Mouse (Mus musculus) urinary bladder, adult 2 months (tissue): ENCODE measurements around the gene Gm43517. TPM values are rescaled to one million over a fixed set of nuclear protein-coding genes. Genes with fewer than 3 reads are reported as not detected.

ENCODE experiments used
- DNase-seq: peaks from one replicate; pipeline ENCODE4 v3.0.0; 2022; ENCODE audit warnings: low spot score
- polyA plus RNA-seq: library from polyadenylated mRNA; depleted of rRNA; stranded (reverse); fragments of >200 nt; gene quantifications from 2 replicates; pipeline ENCODE4 v1.2.3, GENCODE M21; 2012; rRNA removed

The Gm43517 gene
- polyA plus RNA-seq, result not detected in 2 replicates

GRCm38 (mm10) chr12:49384876-49385630 lies at the start of gene Gm43517:
TSS of gene Gm43517 (plus strand) at chr12:49385174.
- no peak for DNase-seq

- no peak for DNase-seq
Measured at GRCm38 (mm10) chr12:49349697-49350096, 35.3 kb upstream of the Gm43517 start.

- DNase-seq, result no peak
Measured at GRCm38 (mm10) chr12:49368931-49369330, 16.0 kb upstream of the Gm43517 start.

- no peak for DNase-seq
Measured at GRCm38 (mm10) chr12:49372170-49372569, 12.8 kb upstream of the Gm43517 start.

GRCm38 (mm10) chr12:49373176-49373575 lies 11.8 kb upstream of the Gm43517 start:
- DNase-seq, result no peak

GRCm38 (mm10) chr12:49373821-49374605 lies 11.0 kb upstream of the Gm43517 start:
- no peak for DNase-seq

- no peak for DNase-seq
Measured at GRCm38 (mm10) chr12:49374606-49374995, 10.4 kb upstream of the Gm43517 start.

- DNase-seq, result no peak
Measured at GRCm38 (mm10) chr12:49375427-49376317, 9.3 kb upstream of the Gm43517 start.

- DNase-seq, result no peak
Measured at GRCm38 (mm10) chr12:49376318-49376992, 8.5 kb upstream of the Gm43517 start.

GRCm38 (mm10) chr12:49377281-49377970 lies 7.5 kb upstream of the Gm43517 start:
- DNase-seq, result no peak

- DNase-seq, result no peak
Measured at GRCm38 (mm10) chr12:49378920-49379319, 6.1 kb upstream of the Gm43517 start.

- no peak for DNase-seq
Measured at GRCm38 (mm10) chr12:49379446-49379845, 5.5 kb upstream of the Gm43517 start.

- DNase-seq, result no peak
Measured at GRCm38 (mm10) chr12:49380442-49380841, 4.5 kb upstream of the Gm43517 start.

- DNase-seq, result no peak
Measured at GRCm38 (mm10) chr12:49381031-49381525, 3.9 kb upstream of the Gm43517 start.

- DNase-seq, result no peak
Measured at GRCm38 (mm10) chr12:49381721-49382365, 3.1 kb upstream of the Gm43517 start.

GRCm38 (mm10) chr12:49382565-49383520 lies 2.1 kb upstream of the Gm43517 start, which contains the start of gene Foxg1:
TSS of gene Foxg1 (plus strand) at chr12:49382660.
- DNase-seq, result no peak

- no peak for DNase-seq
Measured at GRCm38 (mm10) chr12:49383521-49384133, 1.3 kb upstream of the Gm43517 start.

- no peak for DNase-seq
Measured at GRCm38 (mm10) chr12:49384295-49384875, 589 bp upstream of the Gm43517 start.
